Mouse (Mus musculus) liver, adult 2 months (tissue): ENCODE measurements around the gene Bicral. TPM values are rescaled to one million over a fixed set of nuclear protein-coding genes. Genes with fewer than 3 reads are reported as not detected.

Source experiments
- DNase-seq: peaks from one replicate; pipeline ENCODE4 v3.0.0-alpha.2; 2011; ENCODE audit warnings: low read depth, low spot score; ENCODE audit errors: extremely low read depth
- H3K27ac ChIP-seq: fragments of 200-500 bp; replicated peaks from 2 replicates; pipeline ENCODE4 v1.5.1; 2012; ENCODE audit warnings: low read depth, mild to moderate bottlenecking, control low read depth, inconsistent platforms, low read length; ENCODE audit not compliant: insufficient read depth
- H3K27me3 ChIP-seq: fragments of 200-500 bp; 2 replicates; pipeline ENCODE4 v1.6.1; 2012; ENCODE audit warnings: mild to moderate bottlenecking, moderate library complexity, low read length, inconsistent platforms; ENCODE audit not compliant: control insufficient read depth, insufficient read depth
- H3K36me3 ChIP-seq: fragments of 200-500 bp; 2 replicates; pipeline ENCODE4 v1.6.1; 2012; ENCODE audit warnings: low read length, inconsistent platforms; ENCODE audit not compliant: control insufficient read depth, insufficient read depth
- H3K4me1 ChIP-seq: fragments of 200-500 bp; 2 replicates; pipeline ENCODE4 v1.6.1; 2011; ENCODE audit warnings: low read length; ENCODE audit not compliant: control insufficient read depth, insufficient read depth
- H3K4me3 ChIP-seq: fragments of 200-500 bp; 2 replicates; pipeline ENCODE4 v1.5.1; 2011; ENCODE audit warnings: low read depth, mild to moderate bottlenecking, control low read depth, low read length, moderate library complexity; ENCODE audit not compliant: insufficient read depth
- H3K79me2 ChIP-seq: fragments of 200-500 bp; 2 replicates; pipeline ENCODE4 v1.6.1; 2012; ENCODE audit warnings: inconsistent platforms, mild to moderate bottlenecking, low read length, moderate library complexity; ENCODE audit not compliant: control insufficient read depth, insufficient read depth
- H3K9ac ChIP-seq: fragments of 200-500 bp; 2 replicates; pipeline ENCODE4 v1.6.1; 2012; ENCODE audit warnings: low read depth, mild to moderate bottlenecking, control low read depth, inconsistent platforms, low read length
- CTCF ChIP-seq: fragments of 200-500 bp; IDR thresholded peaks from 2 replicates; pipeline ENCODE4 v1.5.1; 2011; ENCODE audit warnings: low read depth, low read length, control low read depth
- POLR2A ChIP-seq: fragments of 200-500 bp; IDR thresholded peaks from 2 replicates; pipeline ENCODE4 v1.6.1; 2011; ENCODE audit warnings: low read length, control low read depth; ENCODE audit not compliant: insufficient read depth; ENCODE audit errors: extremely low read depth
- WGBS: fragments of 180-500 bp; shearing (Covaris S2); methylation state at CpG from one replicate; pipeline ENCODE4 v1.1.7; 2018; 5-methylcytosine and 5-hydroxymethylcytosine counted together
- polyA plus RNA-seq: library from polyadenylated mRNA; depleted of rRNA; stranded (reverse); fragments of >200 nt; gene quantifications from 2 replicates; pipeline ENCODE4 v1.2.3, GENCODE M21; 2012
- total RNA-seq: library from RNA; depleted of rRNA; stranded (reverse); fragments of >200 nt; gene quantifications from 2 replicates; pipeline ENCODE4 v1.2.3, GENCODE M21; 2014

Gene Bicral
- total and polyA plus RNA-seq, 2 experiments, result 3.2 to 7.9 TPM

- H3K79me2 ChIP-seq, result no peaks in the 10 kb centered on the region; the same call in none of the 2 replicates
- H3K36me3 ChIP-seq, result peaks cover 39% of the 10 kb centered on the region
- no peak overlapping the region for H3K27ac ChIP-seq
- no peak for DNase-seq
- H3K4me3 ChIP-seq, result no peak overlapping the region
- TF ChIP-seq POLR2A (no peak), CTCF (no peak)
- peaks cover 5% of the 10 kb centered on the region; the same call in 1 of the 2 replicates for H3K4me1 ChIP-seq
- H3K9ac ChIP-seq, result no peak overlapping the region
- WGBS, result 96% methylated on average over 3 of the region's 3 CpGs
- H3K27me3 ChIP-seq, result no peaks in the 10 kb centered on the region
Measured at GRCm38 (mm10) chr17:46810672-46811071, 47.6 kb downstream of the Bicral start.

GRCm38 (mm10) chr17:46809131-46809830, 49.0 kb downstream of the Bicral start:
- H3K4me1 ChIP-seq, result peaks cover 5% of the 10 kb centered on the region; the same call in 1 of the 2 replicates
- DNase-seq, result peak; percentile 82
- H3K27ac ChIP-seq, result peak overlapping the region; percentile 60
- WGBS, result 26% methylated on average over 6 of the region's 6 CpGs
- H3K4me3 ChIP-seq, result no peak overlapping the region
- TF ChIP-seq POLR2A (no peak), CTCF (no peak)
- H3K79me2 ChIP-seq, result no peaks in the 10 kb centered on the region
- peaks cover 39% of the 10 kb centered on the region for H3K36me3 ChIP-seq
- no peaks in the 10 kb centered on the region for H3K27me3 ChIP-seq
- 0 out of 2 replicates have a peak overlapping the region, but pooled peaks have one; percentile 17 for H3K9ac ChIP-seq

GRCm38 (mm10) chr17:46808376-46808775, 49.9 kb downstream of the Bicral start:
- Histone ChIP-seq H3K79me2 (no peaks in the 10 kb centered on the region), H3K27me3 (no peaks in the 10 kb centered on the region), H3K4me3 (no peak overlapping the region), H3K36me3 (peaks cover 40% of the 10 kb centered on the region), H3K9ac (no peak overlapping the region), H3K4me1 (peaks cover 5% of the 10 kb centered on the region; the same call in 1 of the 2 replicates), H3K27ac (no peak overlapping the region)
- DNase-seq, result no peak
- TF ChIP-seq CTCF, result no peak
- TF ChIP-seq POLR2A, result no peak
- 90% methylated on average over 10 of the region's 10 CpGs for WGBS

- Histone ChIP-seq H3K79me2 (no peaks in the 10 kb centered on the region), H3K27ac (no peak overlapping the region), H3K36me3 (peaks cover 26% of the 10 kb centered on the region), H3K27me3 (no peaks in the 10 kb centered on the region), H3K9ac (no peak overlapping the region), H3K4me3 (no peak overlapping the region), H3K4me1 (no peaks in the 10 kb centered on the region)
- TF ChIP-seq CTCF, result no peak
- TF ChIP-seq POLR2A, result no peak
- no peak for DNase-seq
- WGBS, result 89% methylated on average over 6 of the region's 6 CpGs
Measured at GRCm38 (mm10) chr17:46801761-46802160, 56.5 kb downstream of the Bicral start.

GRCm38 (mm10) chr17:46799680-46800079, 58.6 kb downstream of the Bicral start:
- Histone ChIP-seq H3K4me1 (no peaks in the 10 kb centered on the region), H3K36me3 (peaks cover 19% of the 10 kb centered on the region), H3K4me3 (no peak overlapping the region), H3K9ac (no peak overlapping the region), H3K79me2 (no peaks in the 10 kb centered on the region), H3K27me3 (no peaks in the 10 kb centered on the region), H3K27ac (no peak overlapping the region)
- no peak for DNase-seq
- no peak for TF ChIP-seq CTCF
- TF ChIP-seq POLR2A, result no peak
- WGBS, result 82% methylated on average over 10 of the region's 10 CpGs

- Histone ChIP-seq H3K9ac (no peak overlapping the region), H3K27ac (no peak overlapping the region), H3K27me3 (no peaks in the 10 kb centered on the region), H3K4me1 (no peaks in the 10 kb centered on the region), H3K36me3 (peaks cover 16% of the 10 kb centered on the region), H3K79me2 (no peaks in the 10 kb centered on the region), H3K4me3 (no peak overlapping the region)
- DNase-seq, result no peak
- TF ChIP-seq CTCF, result no peak
- WGBS, result 66% methylated on average over 8 of the region's 8 CpGs
Measured at GRCm38 (mm10) chr17:46797386-46797785, 60.9 kb downstream of the Bicral start.
